Mouse (Mus musculus) embryo, embryonic 10.5 days (tissue): ENCODE results near the gene Nefh.
A peak's percentile ranks its signal among the peaks of the same experiment; 100 is the strongest.

Source experiments
- DNase-seq: peaks from one replicate; pipeline ENCODE4 v3.0.0-alpha.2; 2015; ENCODE audit warnings: low spot score

Gene Nefh

GRCm38 (mm10) chr11:4953401-4953800 is 5.5 kb upstream of the Nefh start:
- DNase-seq, result no peak

- peak; percentile 88 for DNase-seq
Measured at GRCm38 (mm10) chr11:4949256-4950044, 1.6 kb upstream of the Nefh start.

- DNase-seq, result no peak
Measured at GRCm38 (mm10) chr11:4948792-4949191, 928 bp upstream of the Nefh start.

- DNase-seq, result peak; percentile 56
Measured at GRCm38 (mm10) chr11:4946947-4947812, 684 bp downstream of the Nefh start.

- no peak for DNase-seq
Measured at GRCm38 (mm10) chr11:4946530-4946929, 1.3 kb downstream of the Nefh start.

GRCm38 (mm10) chr11:4936243-4936642 is 11.6 kb downstream of the Nefh start:
- no peak for DNase-seq

- DNase-seq, result no peak
Measured at GRCm38 (mm10) chr11:4931009-4931601, 16.8 kb downstream of the Nefh start.

- DNase-seq, result no peak
Measured at GRCm38 (mm10) chr11:4927224-4927623, 20.6 kb downstream of the Nefh start.

GRCm38 (mm10) chr11:4921751-4922150 is 26.1 kb downstream of the Nefh start:
- DNase-seq, result no peak

GRCm38 (mm10) chr11:4921281-4921680 is 26.6 kb downstream of the Nefh start:
- DNase-seq, result no peak

- DNase-seq, result peak; percentile 78
Measured at GRCm38 (mm10) chr11:4916068-4916467, 31.8 kb downstream of the Nefh start.

- DNase-seq, result no peak
Measured at GRCm38 (mm10) chr11:4906231-4906630, 41.6 kb downstream of the Nefh start.

- DNase-seq, result no peak
Measured at GRCm38 (mm10) chr11:4901956-4902355, 45.9 kb downstream of the Nefh start.

- DNase-seq, result peak; percentile 22
Measured at GRCm38 (mm10) chr11:4900437-4900836, 47.4 kb downstream of the Nefh start.

- DNase-seq, result peak; percentile 91
Measured at GRCm38 (mm10) chr11:4894848-4895816, 52.7 kb downstream of the Nefh start, which contains the start of gene Thoc5. TSS of gene Thoc5 (plus strand) at chr11:4895320.
